Mouse (Mus musculus): ENCODE measurements at regions not wholly inside any gene's neighbourhood (a gene's known extent, or its start where the extent isn't known, plus 50 kb on each side); places are given as distances from the start of the nearest gene placed in this dataset.
A peak's percentile ranks its signal among the peaks of the same experiment; 100 is the strongest.
"Not testable (repeated sequence)": the region's sequence is repeated elsewhere in the genome, so short reads cannot be mapped to it uniquely, and the experiment has no call there.

DNA sequence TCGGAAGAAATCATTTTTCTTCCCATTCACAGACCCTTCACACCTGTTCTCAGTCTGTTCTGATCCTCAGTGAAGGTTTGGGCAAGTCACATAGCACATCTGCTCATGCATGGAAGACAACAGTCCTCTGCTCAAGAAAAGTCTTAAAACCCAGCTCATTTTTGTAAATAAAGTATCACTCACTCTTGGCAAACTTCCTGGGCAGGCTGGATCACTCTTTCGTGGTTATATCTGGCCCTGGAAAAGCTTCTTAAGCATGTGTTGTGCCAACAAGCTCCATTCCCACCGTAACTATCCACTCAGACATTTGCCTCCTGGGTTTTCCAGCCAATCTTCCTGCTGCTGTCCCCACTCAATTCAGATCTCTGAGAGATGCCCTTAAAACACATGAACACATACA lies 103.2 kb upstream of the Cep85l start:
- DNase-seq, result no peak

DNA sequence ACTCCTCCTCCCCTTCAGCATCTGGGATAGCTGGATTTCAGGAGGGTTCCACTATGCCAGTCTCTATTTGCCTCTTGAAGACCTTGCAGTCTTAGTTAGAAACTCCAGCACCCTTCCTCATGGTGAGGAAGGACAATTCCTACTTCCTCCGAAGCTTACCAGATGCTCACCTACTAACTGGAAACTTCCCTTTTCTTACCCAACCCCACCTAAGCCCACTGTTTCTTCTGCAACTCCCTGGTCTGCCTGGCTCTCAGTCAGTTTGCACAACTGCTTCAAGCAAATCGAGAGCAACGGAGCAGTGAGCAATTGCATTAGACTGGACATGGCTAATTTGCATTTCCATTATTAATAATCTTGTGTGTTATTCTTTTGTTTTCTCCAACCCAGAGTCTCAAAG lies 90.5 kb upstream of the Cep85l start:
- DNase-seq, result no peak

DNA sequence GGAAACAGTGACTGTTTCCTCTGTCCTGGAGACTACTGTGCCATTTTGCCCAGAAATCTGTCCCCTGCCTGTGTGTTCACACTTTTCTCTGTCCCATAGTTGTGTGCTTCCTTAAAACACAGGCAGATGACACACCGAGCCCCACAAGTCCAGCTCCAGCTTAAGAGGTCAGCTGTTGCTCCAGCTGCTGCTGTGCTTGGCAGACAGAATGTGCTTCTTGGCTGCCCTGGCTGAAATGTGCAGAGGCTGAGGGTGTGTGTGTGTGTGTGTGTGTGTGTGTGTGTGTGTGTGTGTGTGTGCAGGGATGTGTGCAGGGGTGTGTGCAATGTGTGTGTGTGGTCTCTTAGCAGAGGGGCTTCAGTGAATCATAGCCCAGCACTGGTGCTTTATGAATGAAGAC lies 89.9 kb upstream of the Cep85l start:
- DNase-seq, result peak; percentile 42 to 80

DNA sequence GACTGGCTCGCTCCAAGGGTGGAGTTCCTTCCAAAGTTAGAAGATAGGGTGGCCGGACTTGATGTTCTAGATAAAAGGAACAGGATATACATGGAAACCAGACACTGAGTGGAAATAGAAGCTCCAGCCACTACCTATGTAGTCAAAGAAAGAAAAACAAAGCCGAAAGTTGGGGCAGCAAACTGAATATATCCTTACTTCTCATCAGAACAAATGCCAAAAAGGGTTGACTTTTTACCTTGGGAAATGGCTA lies 88.5 kb upstream of the Cep85l start:
- no peak for DNase-seq

DNA sequence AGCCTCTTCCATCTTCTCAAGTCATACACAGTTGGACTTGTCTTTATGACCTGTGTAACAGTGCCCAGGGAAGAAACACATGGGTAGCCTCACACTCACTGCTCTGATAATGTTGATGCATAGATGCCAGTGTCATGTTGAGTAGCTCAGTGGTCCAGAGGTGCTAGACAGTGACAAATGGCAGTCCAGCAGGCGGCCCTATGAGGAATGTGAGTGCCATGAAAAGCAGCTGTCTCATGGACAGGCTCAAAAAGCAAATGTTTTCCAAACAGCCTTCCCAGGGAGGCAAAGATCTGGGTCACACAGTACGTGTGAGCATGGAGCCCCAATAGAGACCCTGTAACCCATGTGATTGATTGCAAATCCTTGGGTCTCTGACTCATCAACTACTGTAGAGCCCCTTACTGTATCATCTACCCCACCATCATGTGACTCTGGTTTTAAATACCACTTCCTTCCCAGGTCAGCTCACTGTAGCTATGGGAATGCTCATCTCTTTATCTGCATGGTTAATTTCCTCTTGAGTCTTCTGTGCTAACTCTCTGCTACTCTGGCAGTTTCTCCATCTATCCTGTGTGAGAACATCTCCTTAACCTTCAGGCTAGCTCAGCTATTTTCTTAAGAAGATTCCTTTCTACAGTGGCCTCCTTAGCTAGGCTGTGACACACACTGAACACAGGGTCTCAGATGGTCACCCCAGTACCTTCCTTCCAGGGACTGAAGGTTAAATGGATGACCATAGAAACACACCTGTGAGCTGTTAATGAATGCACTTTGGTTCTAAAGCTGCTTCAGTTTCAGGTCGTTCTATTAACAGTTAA lies 87.9 kb upstream of the Cep85l start:
- peak; percentile 9 to 60 for DNase-seq

GRCm38 (mm10) chr10:53466851-53467250 lies 87.1 kb upstream of the Cep85l start:
- peak; percentile 29 to 53 for DNase-seq

DNA sequence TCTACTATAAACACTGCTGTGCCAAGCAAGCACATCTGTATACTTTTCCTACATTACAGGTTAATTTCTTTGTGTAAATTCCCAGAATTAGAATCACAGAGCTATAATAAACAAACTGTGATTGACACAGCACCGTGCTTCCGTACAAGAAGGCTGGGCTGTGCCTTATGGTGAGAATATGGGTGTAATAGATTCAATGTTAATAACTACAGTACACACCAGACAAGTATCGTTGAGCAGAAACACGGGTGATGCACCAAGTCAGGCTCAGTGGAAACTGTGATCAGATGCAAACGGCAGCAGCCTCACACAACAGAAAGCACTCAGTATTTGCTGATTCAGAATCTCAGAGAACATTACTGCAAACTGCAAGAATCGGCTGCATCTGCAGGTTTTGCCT lies 86.5 kb upstream of the Cep85l start:
- DNase-seq, result no peak

- no peak for DNase-seq
Observed at GRCm38 (mm10) chr10:53464581-53464980, 84.8 kb upstream of the Cep85l start.

GRCm38 (mm10) chr10:53464006-53464405 lies 84.3 kb upstream of the Cep85l start:
- DNase-seq, result peak; percentile 23 to 49

GRCm38 (mm10) chr10:53463471-53463870 lies 83.7 kb upstream of the Cep85l start:
- DNase-seq, result no peak

DNA sequence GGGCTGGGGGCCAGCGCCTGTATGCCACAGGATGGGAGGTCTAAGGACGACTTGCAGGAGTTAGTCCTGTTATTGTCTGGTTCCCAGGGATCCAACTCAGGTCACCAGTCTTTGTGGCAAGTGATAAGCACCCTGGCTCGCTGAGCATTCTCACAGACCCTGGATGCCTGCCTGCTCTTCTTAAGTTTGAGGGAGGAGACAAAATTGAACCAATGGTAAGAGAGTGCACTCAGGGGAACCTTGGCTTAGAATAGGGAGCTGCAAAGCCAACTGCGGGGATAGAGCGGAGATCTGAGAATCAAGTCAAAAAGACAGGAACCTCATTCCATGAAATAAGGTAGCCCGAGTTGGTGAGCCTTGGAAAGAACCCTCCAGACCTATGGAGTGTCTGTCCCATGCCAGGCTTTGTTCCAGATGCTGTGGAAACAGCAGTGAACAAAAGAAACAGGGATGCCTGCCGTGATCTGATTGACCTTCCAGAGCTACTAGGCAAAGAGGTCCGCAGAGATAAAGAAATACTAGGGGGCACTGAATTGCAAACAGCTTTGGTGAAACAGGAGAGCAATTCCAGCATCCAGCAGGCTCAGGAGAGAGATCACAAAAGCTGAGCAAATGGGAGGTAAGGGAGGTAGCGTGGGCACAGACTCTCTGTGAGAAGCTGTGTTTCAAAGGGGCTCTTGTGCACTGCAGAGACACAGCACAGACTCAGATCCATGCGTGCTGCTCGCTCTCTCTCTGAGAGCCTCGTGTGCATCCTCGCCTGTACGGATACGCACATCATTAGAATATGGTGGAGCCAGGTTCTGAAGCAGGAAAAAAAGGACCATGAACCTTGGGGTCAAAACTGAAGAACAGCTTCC lies 82.9 kb upstream of the Cep85l start:
- no peak for DNase-seq

DNA sequence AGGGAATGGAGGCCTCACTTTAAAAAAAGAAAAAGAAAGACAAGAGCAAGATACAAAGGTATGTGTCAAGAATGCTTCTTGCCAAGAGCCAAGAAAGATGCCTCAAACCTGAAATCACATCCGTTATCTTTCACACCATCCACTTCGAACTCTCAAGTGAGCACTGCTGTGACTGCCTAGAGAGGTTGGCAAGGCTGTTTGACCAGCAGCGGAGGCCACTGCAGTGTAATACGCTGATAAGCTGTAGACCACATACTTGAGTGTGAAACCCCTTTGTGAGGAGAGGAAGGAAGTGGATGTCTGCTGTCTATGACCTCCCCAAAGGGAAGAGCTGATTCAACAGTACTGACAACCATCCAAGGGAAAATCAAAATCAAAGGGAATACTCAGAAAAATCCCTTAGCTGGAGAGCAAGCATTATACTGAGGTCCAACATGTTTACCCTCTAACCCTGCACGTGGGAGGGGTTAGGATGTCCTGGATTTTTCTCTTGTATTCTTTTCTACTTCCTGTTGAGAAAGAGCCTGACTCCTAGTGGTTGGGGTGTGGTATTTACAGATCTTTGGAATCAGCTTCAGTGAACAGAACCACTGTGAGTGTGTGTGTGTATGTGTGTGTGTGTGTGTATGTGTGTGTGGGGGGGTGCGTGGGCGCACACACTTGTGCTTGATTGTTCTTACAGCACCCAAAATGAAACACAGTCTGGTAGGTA lies 81.5 kb upstream of the Cep85l start:
- peak in 1 of 2 experiments; percentile 10 for DNase-seq

DNA sequence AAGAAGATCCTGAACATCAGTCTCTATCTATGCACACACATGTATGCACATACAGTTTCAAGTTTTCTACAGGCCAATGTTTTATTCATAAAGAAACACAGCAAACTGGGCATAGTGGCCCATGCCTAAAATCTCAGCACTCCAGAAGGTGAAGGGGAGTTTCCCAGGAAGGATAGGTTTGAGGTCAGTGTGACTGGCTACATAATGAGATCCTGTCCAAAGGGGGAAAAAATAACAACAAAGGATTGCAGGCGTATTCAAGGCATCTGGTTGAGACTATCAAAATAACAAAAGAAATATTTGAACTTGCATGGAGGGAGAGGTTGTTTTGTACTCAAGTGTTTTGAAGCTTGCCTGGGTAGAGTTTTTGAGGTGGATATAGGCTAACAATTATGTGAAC lies 80.0 kb upstream of the Cep85l start:
- DNase-seq, result not testable (repeated sequence)

GRCm38 (mm10) chr10:53456027-53456713 lies 76.4 kb upstream of the Cep85l start:
- no peak for DNase-seq

DNA sequence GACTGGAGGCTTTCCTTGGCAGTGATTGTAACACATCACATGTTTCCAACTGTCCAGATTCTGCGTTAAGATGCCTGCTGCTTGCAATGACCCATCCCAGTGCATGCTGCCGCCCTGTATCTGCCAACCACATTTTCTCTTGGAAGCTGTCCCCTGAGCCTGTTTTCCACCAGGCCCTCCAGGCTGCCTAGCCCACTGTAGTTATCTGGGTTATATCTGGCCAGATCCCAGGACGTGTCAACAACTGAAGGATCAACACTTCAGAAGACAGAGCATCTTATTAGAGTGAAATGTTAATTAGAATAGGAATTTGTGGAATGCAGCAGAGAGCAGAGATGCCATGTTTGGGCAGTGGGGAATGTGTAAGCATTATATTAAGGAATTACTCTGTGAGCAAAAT lies 65.0 kb upstream of the Cep85l start:
- no peak for DNase-seq

GRCm38 (mm10) chr10:53443443-53443842 lies 63.7 kb upstream of the Cep85l start:
- no peak for DNase-seq

GRCm38 (mm10) chr10:53442912-53443311 lies 63.2 kb upstream of the Cep85l start:
- DNase-seq, result no peak

DNA sequence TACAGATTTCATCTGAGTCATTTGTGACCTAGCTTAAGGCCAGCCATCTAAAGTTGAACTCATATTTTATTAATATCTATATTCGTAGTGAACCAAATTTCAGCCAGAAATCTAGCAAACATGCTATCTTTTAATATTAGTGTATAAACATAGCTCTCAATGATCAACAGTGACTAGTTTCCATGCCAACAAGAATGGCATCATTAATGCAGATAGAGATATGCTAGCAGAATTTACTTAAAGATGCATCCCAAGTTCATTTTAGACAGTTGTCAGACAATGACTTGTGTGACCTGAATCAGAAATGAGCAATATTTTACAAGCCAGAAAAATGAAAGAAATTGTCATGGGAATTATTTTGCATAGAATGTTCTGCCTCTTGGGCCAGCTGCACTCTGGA lies 60.5 kb upstream of the Cep85l start:
- no peak for DNase-seq

DNA sequence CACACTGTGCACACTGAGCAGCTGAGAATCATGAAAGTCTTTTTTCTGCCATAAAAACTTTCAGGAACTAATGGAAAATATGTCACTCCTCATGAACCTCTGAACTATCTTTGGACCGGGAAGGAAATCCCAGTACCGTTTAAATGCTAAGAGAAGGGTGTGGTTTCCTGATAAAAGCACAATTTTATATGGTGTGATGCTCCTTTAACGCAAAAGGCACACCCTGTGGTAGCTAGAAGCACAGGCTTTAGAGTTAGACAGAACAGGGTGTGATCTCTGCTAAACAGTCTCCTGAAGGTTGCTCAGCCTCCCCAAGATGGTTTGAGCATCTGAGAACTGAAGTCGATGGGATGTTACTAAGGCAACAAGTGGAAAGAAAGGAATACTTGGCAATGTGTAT lies 58.6 kb upstream of the Cep85l start:
- DNase-seq, result no peak

GRCm38 (mm10) chr10:53437724-53438123 lies 58.0 kb upstream of the Cep85l start:
- DNase-seq, result no peak

DNA sequence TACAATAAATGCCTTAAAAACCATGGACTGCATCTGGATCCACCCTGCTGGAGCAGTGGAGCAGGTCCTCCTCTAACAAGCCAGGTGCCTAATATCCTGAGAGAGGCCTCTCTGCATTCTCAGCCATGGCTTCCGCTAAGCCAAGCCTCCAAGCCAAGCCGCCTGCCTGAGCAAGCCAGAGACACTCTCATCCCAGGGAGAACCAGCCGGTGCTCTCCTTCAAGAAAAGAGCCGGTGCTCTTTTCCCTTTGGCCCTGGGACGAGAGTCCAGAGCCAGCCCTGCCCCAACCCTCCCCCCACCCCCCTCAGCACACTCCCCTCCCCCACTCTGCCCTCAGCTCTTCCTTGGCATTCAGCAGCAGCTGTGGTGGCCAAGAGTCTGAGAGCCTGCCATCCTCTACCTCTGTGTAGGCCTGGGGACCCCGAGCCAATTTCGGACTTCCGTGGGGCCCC lies 56.3 kb upstream of the Cep85l start:
- no peak for DNase-seq

DNA sequence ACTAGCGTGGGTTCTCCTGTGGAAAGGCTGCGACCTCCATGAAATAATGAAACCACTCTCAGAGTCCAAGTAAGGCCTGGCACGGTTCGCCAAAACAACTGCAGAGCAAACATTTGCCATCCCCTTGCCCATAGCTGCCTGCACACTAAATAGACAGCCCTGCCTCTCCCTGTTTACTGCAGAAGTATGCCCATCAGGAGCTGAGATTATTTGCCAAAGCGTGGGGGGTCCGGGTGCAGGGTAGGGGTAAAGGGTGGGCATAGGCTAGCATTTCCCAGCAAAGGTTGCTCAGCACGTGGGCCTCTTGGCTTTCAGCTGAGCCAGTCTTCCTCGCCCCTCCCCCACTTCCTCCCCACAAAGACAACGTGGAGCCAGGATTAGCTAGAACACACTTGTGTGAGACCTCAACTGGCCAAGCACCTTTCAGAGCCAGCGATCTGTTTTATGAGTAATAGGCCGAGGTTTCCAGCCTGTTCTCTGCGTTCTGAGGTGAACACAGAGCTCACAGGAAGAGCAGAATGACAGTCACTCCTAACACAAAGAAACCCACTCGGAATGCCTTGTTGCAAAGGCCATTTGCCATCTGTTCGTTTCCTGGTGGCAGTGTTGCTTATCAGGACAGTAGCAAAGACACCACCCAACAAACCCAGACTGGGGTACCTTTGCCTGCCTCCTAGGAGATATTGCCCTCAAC lies 55.6 kb upstream of the Cep85l start:
- DNase-seq, result peak; percentile 81 to 86

Measured in lung, postnatal 4 days (tissue).